Mouse (Mus musculus): ENCODE results near the gene Zfhx3.

Zfhx3 gene

DNA sequence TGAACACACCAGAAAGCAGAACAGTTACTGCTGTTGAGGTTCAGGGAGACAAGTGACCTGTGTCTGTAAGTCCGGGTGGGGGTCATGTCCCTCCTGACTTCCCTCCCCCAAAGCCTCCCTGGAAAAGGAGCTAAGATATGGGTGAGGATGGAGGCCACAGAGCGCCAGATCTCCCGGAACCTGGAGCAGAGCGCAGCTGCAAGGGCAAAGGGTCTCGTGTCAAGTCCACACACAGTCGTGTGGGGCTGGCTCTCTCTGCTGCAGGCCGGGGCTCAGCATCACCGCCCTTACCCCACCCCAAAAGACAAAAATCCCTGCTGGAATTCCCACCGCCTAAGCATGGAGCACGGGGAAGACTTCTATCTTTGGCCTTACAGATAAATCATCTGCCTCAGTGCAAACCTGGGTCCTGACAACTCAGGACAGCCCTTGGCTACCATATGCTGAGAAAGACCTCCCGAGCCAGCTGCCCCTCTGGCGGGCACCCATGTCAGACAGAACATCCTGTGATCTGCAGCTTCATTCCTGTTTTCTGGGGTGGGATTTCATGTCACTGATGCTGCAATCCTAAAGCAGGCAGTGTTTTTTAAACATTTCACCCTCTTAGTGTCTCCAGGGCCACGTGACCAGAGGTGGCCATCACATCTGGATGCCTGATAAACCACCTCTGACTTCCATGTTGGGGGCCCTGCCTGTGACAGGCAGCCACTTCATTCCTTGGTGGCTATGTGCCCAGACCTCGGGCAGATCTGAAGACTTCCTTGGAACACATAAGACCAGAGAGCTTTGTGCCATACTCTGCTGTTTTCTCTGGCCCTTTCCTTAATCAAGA is 926.0 kb downstream of the Zfhx3 start:
- no peak for DNase-seq

DNA sequence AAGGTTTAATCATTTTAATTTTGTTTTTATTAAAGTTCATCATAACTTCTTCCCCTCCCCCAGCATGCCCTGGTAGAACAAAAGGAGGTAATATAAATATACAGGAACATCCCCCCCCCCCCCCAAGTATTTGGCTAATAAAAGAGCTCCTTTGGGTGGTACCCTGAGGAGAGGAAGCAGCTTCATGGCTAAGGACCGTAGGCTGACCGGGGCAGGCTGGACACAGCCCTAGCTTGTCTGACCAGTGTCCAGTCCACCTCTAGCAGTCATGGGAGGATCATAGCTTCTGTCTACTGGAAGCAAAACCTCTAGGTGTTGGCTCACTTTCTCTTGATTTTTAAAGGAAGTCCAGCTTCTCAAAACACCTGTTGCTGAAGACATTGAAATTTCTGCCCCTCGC is 927.0 kb downstream of the Zfhx3 start:
- DNase-seq = peak; percentile 24

DNA sequence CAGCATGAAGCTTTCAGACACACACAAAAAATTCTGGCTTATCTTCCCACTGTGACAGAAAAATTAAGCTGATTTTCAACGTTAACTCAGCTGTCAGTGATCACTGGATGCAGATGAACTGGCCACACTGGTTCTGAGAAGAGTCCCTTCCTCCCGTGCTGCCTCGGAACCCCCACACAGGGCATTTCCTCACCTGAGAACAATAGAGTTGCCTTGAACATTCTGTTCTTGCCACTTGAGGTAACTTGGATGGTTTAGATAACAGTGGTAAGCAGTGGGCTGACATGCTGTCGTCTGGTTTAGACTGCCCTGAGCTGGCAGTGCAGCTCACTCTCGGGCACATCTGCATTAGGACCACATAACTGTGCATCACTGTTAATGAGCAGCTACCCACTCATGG is 927.5 kb downstream of the Zfhx3 start:
- no peak for DNase-seq

DNA sequence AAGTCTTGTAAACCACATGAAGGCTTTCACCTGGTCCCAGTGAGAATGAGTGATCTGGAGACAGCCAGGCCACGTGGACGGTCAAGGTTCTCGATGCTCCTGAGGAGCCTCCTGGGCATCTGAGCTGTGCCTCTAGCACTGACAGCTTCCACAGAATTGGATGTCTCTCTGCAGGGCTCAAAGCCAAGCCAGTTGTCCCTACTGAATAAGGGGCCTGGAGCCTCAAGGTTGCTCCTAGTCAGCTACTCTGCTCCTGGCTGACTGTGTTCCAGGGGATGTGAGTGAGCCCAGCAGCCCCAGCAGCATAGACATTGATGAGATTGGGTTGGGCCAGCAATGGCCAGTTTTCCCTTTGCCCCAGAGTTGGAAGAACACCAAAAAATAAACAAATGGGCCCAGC is 927.9 kb downstream of the Zfhx3 start:
- DNase-seq = no peak

DNA sequence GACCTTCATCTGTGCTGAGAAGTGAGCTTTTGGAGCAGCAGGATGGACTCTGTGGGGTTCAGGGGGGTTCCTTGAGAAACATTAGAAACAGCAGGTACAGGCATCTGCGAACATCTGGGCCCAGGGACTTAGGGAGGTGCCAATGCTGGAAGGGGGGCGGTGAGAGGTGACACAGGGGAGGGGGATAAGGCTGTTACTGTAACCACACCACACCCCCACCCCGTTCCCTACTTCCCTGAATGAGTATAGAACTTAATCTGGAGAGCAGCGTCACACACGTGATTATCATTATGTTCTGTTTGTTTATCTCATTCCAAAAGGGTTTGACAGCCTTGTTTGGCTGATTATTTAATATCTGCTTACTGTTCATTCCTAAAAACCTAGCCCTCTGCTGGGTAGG is 933.3 kb downstream of the Zfhx3 start:
- no peak for DNase-seq

DNA sequence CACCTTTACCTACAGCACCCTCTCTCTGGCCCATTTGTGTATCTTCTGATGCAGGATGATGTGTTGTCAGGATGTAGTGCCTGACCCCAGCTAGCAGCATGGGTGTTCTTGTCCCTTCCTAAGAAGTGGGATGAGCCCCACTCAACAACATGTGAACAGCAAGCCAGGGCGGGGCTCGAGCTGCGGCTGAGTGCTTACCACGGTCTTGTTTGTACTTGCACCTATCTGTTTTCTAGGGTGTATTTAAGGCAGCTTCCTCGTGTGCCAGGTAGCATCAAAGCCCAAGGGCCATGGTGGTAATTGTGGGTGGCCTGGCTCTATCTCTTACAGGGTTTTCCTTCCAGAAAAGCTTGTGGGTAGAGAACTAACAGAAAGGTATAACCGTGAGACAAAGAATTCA is 937.7 kb downstream of the Zfhx3 start:
- DNase-seq = no peak

DNA sequence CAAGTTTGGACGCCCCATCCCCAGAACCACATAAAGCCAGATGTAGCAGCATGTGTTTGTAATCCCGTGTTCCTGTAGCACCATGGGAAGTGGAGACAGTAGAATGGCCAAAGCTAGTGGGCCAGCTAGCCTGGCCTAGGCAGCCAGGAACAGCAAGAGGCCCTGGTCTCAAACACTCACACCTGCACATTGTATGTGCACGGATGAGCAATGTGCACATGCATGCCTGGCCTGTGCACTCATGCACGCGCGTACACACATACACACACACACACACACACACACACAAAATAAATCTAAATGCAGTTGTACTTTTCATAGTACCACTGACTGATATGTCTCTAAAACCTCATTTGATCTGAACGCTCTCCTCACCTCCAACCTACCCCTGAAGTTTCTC is 938.9 kb downstream of the Zfhx3 start:
- DNase-seq = no peak

DNA sequence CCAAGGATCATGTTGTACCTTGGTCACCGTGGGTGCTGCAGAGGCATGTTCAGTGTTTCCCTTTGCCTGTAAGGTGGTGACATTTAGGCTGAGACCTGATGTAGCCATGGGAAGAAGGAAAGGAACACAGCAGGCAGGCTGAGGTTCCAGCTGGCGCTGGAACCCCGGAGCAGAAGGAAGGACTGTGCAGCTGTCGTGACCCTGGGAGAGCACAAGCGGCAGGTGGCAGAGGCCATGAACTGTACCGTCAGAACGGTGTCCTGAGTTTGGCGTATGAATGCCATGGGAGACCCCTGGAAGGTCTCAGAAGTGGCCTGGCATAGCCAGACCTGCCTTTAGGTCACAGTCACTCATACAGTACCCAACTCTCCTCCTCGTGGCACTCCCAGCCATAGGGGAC is 939.6 kb downstream of the Zfhx3 start:
- no peak for DNase-seq

DNA sequence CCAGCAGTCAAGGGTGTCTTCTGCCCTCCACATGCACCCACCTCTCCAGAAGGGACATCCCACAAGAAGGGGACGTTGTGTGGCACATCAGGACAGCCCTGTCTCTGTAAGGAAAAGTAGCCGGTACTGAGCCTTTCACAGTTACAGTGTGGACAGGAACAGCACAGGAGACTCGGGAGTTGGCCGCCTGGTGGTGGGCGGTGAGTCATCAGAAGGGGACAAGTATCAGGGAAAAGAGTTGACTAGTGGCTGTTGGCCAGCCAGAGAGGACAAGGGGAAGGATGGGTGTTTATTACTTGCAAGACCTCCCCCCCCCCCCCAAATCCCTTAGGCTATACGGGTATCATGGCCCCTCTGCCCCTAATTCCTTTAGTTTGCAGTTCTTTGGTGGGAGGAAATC is 940.9 kb downstream of the Zfhx3 start:
- no peak for DNase-seq

DNA sequence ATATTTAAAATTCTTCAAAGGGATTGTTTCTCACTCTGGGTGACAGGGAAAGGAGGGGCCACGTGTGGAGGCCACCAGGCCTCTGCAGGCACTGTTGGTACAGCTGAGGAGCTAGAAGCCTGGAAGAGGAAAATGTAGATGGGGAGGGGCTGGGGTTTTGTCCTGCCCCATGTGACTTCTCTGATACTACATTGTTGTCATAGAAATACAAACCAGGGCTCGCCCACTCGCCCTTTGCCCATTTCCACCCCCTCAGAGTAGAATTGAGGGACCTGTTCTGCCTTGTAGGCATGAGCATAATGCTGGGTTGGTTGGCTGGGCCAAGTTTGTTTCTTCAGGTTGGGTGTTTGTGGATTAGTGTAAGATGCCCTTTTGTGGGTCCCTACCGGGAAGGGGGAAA is 942.5 kb downstream of the Zfhx3 start:
- DNase-seq = no peak

DNA sequence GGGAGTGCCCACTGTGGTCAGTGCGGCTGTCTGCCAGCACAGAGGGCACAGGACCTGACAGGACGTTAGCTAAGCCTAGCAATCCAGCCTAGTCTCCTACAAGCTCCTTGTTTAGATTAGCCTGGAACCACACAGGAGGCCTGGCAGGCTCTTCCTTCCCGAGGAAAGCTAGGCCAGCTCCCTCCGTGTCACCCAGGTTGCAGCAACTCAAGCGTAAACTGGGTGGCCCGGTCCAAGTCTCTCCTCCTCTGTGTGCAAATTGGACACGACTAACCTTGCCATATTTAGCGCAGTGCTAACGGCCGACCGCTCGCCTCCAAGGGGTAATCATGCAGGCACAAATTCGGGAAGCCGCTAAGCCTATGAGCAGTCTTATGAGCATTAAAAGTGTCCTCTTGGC is 943.0 kb downstream of the Zfhx3 start:
- peak; percentile 58 for DNase-seq

DNA sequence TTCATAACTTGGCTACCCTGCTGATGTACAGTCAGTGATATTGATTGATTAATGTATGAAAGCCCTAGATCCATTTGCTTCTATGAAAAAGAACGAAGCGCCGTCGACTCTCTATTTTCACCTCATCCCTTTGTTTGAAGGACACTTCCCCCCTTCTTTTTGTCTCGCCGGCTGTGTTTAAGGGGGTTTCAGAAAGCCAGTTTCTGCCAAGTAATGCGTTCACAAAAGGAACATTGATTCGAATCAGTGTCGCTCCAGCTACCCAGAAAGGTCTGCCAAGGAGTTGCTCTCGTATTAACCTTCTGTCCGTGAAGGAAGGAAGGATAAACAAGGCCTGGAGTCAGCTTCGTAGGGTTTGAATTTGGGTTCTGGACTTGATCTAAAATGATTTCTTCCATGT is 943.4 kb downstream of the Zfhx3 start:
- DNase-seq = no peak

DNA sequence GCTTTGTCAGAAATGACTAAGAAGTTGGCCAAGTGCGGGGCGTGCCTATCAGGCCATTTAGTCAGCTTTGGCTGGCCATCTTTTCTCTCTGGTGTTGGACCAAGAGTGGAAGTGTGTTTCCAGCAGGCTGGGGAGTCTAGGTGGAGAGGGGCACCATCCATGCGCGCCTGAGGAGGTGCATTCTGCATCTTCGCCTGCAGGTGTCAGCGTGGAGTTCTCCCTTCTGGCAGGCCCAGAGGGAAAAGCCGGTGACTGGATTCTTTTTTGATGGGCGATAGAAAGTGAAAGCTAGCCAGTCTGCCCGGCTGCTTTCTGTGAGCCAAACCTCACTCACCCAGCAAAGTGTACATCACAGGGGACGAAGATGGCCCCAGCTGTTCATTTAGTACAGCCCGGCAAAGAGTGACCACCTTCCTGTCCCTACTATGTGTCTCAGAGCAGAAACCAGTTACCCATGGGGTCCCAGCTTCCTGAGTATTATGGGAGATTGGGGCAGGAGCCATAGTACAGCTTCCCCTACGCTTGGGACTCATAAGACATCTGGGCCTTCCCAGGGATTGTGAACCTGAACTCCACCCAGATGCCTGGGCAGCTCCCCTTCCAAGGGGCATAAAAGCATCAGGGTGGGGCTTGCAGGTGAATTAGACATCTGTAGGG is 944.3 kb downstream of the Zfhx3 start:
- DNase-seq = peak; percentile 94

DNA sequence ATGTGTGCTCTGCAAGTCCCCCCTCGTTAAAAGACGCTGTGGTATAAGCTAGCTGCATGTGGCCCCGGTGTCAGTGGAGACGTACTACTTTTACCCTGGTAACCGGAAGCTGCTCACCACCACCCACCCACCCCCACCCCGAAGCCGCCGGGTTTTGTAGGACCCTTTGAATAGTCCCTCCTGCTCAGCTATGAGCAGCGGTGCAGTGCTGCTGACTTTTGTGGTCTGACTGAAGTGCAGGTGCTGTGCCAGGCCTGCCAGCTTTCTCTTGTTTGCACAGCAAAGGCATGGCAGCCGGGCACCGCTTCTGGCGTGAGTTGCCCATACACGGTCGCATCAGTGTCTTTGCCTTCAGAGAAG is 944.8 kb downstream of the Zfhx3 start:
- no peak for DNase-seq

DNA sequence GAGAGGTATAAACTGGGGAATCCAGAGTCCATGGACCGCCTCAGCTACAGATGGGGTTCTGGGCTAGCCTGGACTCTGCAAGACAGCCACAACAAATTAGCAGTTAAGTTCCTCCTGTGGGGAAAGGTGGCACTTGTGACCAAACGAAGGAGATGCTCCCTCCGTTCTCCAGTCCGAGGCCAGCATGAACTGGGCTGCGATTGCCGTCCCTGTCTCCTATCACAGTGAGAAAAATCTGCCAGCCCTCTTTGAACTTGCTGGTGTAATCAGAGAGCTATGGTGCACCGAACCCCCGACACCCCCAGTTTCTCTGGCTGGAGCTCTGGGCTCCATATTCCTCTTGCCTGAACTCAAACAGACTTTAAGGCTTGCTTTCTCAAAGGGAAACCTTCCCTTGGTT is 945.4 kb downstream of the Zfhx3 start:
- DNase-seq = no peak

DNA sequence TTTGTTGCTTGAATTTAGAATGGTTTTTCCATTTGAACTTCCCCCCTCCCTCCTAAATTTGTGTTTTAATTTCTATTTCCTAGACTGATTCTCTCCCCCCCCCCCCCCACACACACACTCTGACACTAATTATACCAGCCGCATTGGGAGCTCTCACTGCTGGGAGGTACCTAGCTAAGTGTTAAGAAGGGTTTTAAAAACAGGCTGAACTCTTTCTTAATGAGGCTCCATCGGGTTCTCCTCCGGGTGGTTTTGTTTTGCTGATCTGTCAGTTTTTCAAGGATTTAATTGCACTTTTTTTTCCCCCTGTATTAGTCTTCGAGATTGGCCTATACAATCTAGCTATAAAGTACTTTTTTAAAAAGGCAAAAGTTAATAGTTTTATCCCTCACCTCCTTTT is 946.5 kb downstream of the Zfhx3 start:
- DNase-seq = no peak

DNA sequence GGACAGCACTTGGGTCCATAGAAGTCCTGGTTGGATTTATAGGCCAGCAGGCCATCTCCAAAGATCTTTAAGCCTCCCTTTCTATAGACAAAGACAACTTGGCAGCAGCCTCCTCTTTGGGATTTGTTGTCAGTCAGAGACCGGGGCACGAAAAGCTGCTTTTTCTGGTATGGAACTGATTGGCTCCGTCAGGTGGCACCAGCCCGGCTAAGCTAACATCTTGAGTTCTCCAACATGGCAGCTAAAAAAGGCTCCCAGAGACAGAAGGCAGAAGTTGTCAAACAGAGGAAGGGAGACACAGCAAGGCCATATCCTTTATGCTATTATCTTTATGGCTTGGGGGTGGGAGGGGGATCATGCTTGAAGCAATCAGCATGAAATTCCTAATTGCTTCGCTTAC is 947.0 kb downstream of the Zfhx3 start:
- no peak for DNase-seq

DNA sequence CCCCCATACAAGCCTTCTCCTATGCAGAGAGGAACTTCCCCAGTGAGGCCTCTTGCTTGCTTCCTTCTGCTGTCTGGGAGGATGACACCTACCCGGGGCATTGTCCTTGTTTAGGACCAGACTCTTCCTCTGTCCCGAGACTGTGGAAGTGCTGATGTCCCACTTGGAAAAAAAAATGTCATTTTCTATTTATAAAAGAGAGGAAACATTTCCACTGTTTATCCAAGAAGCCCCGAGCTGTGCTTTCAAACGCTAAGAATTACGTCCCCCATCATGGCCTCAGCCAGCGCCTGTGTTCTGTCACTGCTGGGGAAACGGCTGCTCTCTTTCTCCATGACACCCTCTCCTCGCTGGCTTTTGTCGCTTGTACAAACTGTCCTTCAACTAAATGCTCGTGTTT is 951.8 kb downstream of the Zfhx3 start:
- peak; percentile 79 for DNase-seq

DNA sequence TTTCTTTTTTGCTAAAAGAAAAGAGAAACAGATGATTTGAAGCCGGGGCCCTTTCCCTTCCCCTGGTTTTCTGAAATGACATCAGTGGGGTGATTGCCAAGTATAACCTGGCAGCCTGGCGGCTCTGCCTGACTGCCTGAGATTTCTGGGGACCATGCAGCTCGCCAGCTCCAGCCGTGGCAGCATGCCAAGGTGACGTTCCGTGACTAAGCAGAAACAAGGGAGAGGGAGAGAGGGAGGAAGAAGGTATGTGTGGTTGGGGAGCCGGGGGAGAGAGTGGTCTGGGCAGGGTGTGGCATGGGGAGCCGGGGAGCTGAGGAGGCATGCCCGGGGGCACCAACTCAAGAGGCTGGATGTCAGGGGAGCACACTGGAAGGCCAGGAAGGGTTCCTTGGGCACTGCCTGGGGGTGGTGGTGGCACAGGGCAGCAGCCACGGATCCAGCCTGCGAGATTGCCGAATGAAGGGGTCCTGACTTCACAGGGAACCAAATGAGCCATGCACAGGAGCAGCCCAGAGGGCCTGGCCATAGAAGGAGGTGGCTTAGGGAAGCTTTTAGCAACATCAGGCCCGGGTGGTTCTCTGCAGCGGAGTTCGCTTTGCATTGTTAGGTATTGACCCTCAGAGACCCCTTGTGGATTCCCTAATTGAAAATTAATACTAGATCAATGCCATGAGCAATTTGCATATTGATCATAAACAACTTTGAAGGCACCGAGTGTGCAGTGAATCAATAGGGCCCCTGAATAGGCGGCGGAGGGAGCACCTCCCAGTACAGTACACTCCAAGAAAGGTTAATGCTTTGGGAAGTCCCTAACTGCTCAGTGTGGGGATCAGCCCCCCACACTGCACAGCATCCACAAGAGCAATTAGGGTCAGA is 954.3 kb downstream of the Zfhx3 start:
- DNase-seq = peak; percentile 88

DNA sequence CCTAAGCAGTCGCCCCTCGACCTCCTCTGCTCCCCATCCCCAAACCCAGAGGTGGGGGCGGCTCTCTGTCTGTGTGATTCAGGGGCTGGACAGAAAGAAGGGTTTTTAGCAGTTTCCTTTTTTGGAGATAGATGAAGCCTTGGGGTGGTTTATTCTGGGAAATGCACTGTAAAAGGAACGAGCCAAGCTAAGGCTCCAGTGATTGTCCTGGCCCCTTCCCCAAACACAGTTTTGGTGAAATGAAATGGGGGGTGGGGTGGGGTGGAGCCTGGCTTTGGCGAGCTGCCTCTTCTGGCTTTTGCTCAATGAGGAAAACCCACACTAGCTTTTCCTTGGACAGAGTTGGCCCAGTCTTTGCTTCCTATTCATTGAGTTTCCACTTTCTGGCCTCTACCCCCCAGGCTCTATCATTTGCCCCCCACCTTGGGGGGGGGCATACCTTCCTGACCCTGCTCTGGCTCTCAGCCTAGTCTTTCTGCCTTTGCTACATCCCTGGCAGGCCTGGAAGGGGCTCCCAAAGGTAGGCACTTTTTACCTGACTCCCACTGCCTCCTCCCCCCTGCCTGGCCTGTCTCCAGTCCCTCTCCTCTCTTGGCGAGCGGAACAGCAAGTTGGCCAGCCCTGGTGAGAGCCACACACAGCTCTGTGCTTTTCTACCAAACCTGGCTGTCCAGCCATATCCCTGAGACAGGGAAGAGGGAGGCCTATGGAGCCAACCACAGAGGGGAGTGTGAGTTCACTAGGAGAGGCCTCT is 955.1 kb downstream of the Zfhx3 start:
- DNase-seq = no peak

DNA sequence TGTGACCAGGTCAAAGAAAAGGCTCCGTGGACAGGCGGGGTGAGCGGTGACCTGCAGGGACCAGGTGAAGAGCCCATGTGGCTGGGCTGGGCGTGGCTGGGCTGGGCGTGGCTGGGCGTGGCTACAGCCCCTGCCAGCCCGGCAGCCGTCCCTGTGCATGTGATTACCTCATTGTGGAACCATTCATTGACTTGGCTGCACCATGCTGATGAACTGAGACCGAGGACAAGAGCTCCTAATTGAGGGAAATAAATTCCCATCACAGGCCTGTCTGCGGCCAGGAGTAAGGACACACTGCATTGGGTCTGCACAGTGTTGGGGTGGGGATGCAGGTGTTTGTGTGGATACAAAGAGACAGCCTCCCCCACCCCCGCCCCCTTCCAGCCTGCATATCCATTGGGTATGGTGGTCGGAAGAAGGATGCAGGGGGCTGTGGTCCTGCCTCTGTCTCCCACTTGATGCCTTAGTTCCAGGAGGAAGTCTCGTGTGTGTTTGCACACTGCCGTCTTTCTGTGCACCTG is 956.9 kb downstream of the Zfhx3 start:
- no peak for DNase-seq

DNA sequence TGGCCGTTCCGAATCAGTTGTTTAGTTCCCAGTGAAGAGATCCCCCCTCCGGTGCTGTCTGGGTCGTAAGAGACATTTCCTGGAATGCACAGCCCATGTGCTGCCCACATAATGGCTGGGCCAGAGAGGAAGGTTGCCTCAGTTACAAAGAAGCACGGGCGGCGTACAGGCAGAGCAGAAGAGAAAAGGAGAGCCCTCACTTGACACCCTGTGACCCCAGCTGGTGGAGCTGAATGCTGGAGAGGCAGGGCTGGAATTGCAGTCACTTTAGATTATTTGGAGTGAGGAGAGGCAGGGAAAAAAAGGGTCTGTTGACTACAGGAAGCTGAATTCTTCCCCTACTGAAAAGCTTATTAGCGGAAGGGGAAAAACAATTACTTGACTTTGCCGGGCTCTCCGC is 958.1 kb downstream of the Zfhx3 start:
- DNase-seq = peak; percentile 29

DNA sequence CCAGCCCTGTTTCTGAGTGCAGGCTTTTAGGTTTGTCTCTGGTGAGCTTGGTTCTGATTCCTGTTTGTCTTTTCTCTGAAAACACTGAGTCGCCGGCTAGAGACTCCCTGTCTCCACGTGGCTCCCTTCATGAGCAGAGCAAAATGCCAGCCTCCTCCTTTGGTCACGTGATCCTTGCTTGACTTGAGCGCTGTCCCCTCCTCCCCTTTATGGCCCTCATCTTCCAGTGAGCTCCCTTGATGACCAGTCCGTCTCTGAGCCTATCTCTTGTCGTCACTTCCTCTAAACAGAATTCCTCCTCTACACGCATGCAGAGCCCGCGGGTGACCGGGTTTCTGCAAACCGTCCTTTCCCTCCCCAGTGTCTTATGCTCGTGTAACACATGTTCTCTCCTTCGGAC is 958.8 kb downstream of the Zfhx3 start:
- DNase-seq = peak; percentile 54
